Mouse (Mus musculus): ENCODE measurements around the gene Asap2. TPM values are rescaled to one million over a fixed set of nuclear protein-coding genes. Genes with fewer than 3 reads are reported as not detected.

Asap2 gene
- total and polyA plus RNA-seq, 3 experiments: 0.46 to 1.9 TPM; not detected in 1

DNA sequence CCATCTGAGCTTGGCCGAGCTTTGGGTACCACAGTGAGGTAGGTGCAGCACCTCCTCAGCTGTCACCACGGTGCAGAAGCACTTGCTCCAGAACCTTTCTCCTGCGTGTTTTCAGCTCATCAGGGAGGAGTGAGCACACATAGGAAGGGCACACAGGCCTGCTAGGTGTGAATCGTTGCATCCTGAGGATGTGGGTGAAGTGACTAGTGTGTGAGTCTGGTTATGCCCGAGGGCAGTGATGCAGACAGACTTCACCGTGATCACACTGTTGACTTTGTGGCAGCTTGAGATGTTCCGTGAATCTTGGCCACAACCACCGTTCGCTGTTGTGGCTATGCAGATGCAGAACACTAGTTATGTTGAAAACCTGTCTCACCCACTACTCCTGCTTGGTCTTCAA is 236.1 kb downstream of the Asap2 start:
- Histone ChIP-seq H3K9ac (ENCODE audit: control insufficient read depth, low read depth, low read length, poor library complexity, severe bottlenecking) (no peak overlapping the region; the same call in 1 of the 2 replicates), H3K27me3 (ENCODE audit: control insufficient read depth in 1 of 2, insufficient read depth in 2 of 2, low read length in 2 of 2) (no peaks in the 10 kb centered on the region), H3K4me3 (ENCODE audit: control insufficient read depth in 1 of 2, insufficient read depth in 1 of 2, low read depth in 2 of 2, low read length in 2 of 2) (peak overlapping the region in 1 of 2 experiments; percentile 16; a peak in 1 of 4 replicates), H3K9me3 (replicated peaks; ENCODE audit: insufficient read depth, low read length) (no peaks in the 10 kb centered on the region), H3K27ac (ENCODE audit: control insufficient read depth, low read depth, low read length) (peak overlapping the region; percentile 87), H3K79me2 (ENCODE audit: control insufficient read depth, insufficient read depth, low read length, poor library complexity) (no peaks in the 10 kb centered on the region), H3K36me3 (ENCODE audit: control insufficient read depth in 1 of 2, insufficient read depth in 2 of 2, low read length in 2 of 2) (peaks cover 0 to 4% of the 10 kb centered on the region in 2 experiments; a peak in 2 of 4 replicates), H3K4me1 (ENCODE audit: control insufficient read depth in 1 of 2, insufficient read depth in 2 of 2, low read length in 2 of 2) (peaks cover 2 to 26% of the 10 kb centered on the region in 2 experiments; a peak in 3 of 4 replicates)
- DNase-seq (ENCODE audit: low read depth, low spot score): no peak
- TF ChIP-seq ZKSCAN1 (IDR thresholded peaks at IDR 0.05; ENCODE audit: low read depth, low read length) (no peak), TCF12 (IDR thresholded peaks at IDR 0.05; ENCODE audit: low read depth, low read length) (no peak), ZNF384 (IDR thresholded peaks at IDR 0.05; ENCODE audit: low read depth, low read length) (no peak), MXI1 (IDR thresholded peaks at IDR 0.05; ENCODE audit: low read depth, low read length) (no peak), RCOR1 (IDR thresholded peaks at IDR 0.05; ENCODE audit: low read depth, low read length) (no peak)

- peaks cover 0 to 4% of the 10 kb centered on the region in 2 experiments; a peak in 2 of 4 replicates for H3K36me3 ChIP-seq (ENCODE audit: control insufficient read depth in 1 of 2, insufficient read depth in 2 of 2, low read length in 2 of 2)
- no peaks in the 10 kb centered on the region for H3K9me3 ChIP-seq (replicated peaks; ENCODE audit: insufficient read depth, low read length)
- H3K4me1 ChIP-seq (ENCODE audit: control insufficient read depth in 1 of 2, insufficient read depth in 2 of 2, low read length in 2 of 2): peaks cover 2 to 26% of the 10 kb centered on the region in 2 experiments; a peak in 3 of 4 replicates
- H3K4me3 ChIP-seq (ENCODE audit: control insufficient read depth in 1 of 2, insufficient read depth in 1 of 2, low read depth in 2 of 2, low read length in 2 of 2): peak overlapping the region in 1 of 2 experiments; percentile 35; a peak in 2 of 4 replicates
- DNase-seq (ENCODE audit: low read depth, low spot score): peak; percentile 78
- H3K9ac ChIP-seq (ENCODE audit: control insufficient read depth, low read depth, low read length, poor library complexity, severe bottlenecking): no peak overlapping the region
- H3K27me3 ChIP-seq (ENCODE audit: control insufficient read depth in 1 of 2, insufficient read depth in 2 of 2, low read length in 2 of 2): no peaks in the 10 kb centered on the region
- H3K27ac ChIP-seq (ENCODE audit: control insufficient read depth, low read depth, low read length): peak overlapping the region; percentile 87
- H3K79me2 ChIP-seq (ENCODE audit: control insufficient read depth, insufficient read depth, low read length, poor library complexity): no peaks in the 10 kb centered on the region
- peak; percentile 2; the same call in 1 of the 2 replicates for TF ChIP-seq MYC (IDR thresholded peaks at IDR 0.05; ENCODE audit: low read depth, low read length)
- TF ChIP-seq ZKSCAN1 (IDR thresholded peaks at IDR 0.05; ENCODE audit: low read depth, low read length): no peak
- TF ChIP-seq MEF2A (IDR thresholded peaks at IDR 0.05; ENCODE audit: extremely low read depth, insufficient replicate concordance, low read depth, low read length, poor library complexity, severe bottlenecking): no peak
- TF ChIP-seq MAX (IDR thresholded peaks at IDR 0.05; ENCODE audit: low read length): 0 out of 2 replicates have a peak, but pooled peaks have one; percentile 7
- TF ChIP-seq JUND (IDR thresholded peaks at IDR 0.05; ENCODE audit: low read depth, low read length): no peak
- TF ChIP-seq SMC3 (IDR thresholded peaks at IDR 0.05; ENCODE audit: low read depth, low read length): peak; percentile 49
- TF ChIP-seq ELF1 (IDR thresholded peaks at IDR 0.05; ENCODE audit: low read depth, low read length): no peak
- TF ChIP-seq TCF12 (IDR thresholded peaks at IDR 0.05; ENCODE audit: low read depth, low read length): peak; percentile 52
- no peak for TF ChIP-seq NELFE (IDR thresholded peaks at IDR 0.05; ENCODE audit: low read depth, low read length)
- TF ChIP-seq USF2 (IDR thresholded peaks at IDR 0.05; ENCODE audit: borderline replicate concordance in 1 of 2, insufficient read depth in 1 of 2, low read depth in 1 of 2, low read length in 2 of 2): no peak
- TF ChIP-seq RAD21 (IDR thresholded peaks at IDR 0.05; ENCODE audit: low read depth, low read length): peak; percentile 47
- TF ChIP-seq E2F4 (IDR thresholded peaks at IDR 0.05; ENCODE audit: borderline replicate concordance, low read depth, low read length): no peak
- TF ChIP-seq EP300 (IDR thresholded peaks at IDR 0.05; ENCODE audit: low read depth in 1 of 2, low read length in 2 of 2): peak; percentile 63 to 68
- no peak for TF ChIP-seq USF1 (IDR thresholded peaks at IDR 0.05; ENCODE audit: low read depth, low read length)
- peak; percentile 59 for TF ChIP-seq SIN3A (IDR thresholded peaks at IDR 0.05; ENCODE audit: low read length)
- TF ChIP-seq MAZ (IDR thresholded peaks at IDR 0.05; ENCODE audit: low read depth, low read length): no peak
- peak; percentile 45; the same call in 1 of the 2 replicates for TF ChIP-seq TBP (IDR thresholded peaks at IDR 0.05; ENCODE audit: low read depth, low read length)
- TF ChIP-seq ZC3H11A (IDR thresholded peaks at IDR 0.05; ENCODE audit: low read depth, low read length): peak; percentile 28; the same call in 1 of the 2 replicates
- peak in 1 of 3 experiments; percentile 52; a peak in 3 of 6 replicates for TF ChIP-seq CTCF (IDR thresholded peaks at IDR 0.05 in 2 of 3, conservative IDR thresholded peaks at IDR 0.05 in 1 of 3; ENCODE audit: control insufficient read depth in 1 of 3, insufficient read depth in 1 of 3, low read depth in 2 of 3, low read length in 3 of 3, poor library complexity in 1 of 3, severe bottlenecking in 1 of 3)
- peak; percentile 56; the same call in 1 of the 2 replicates for TF ChIP-seq ETS1 (IDR thresholded peaks at IDR 0.05; ENCODE audit: low read depth, low read length)
- TF ChIP-seq BHLHE40 (IDR thresholded peaks at IDR 0.05; ENCODE audit: borderline replicate concordance, low read depth, low read length): no peak
- no peak for TF ChIP-seq MYB (IDR thresholded peaks at IDR 0.05; ENCODE audit: low read depth, low read length)
- peak; percentile 62 for TF ChIP-seq MXI1 (IDR thresholded peaks at IDR 0.05; ENCODE audit: low read depth, low read length)
- no peak for TF ChIP-seq UBTF (IDR thresholded peaks at IDR 0.05; ENCODE audit: borderline replicate concordance, insufficient read depth, low read depth, low read length)
- peak; percentile 58; the same call in 1 of the 2 replicates for TF ChIP-seq GATA1 (IDR thresholded peaks at IDR 0.05; ENCODE audit: low read depth, low read length)
- TF ChIP-seq CHD2 (IDR thresholded peaks at IDR 0.05; ENCODE audit: low read length): no peak
Measured at GRCm38 (mm10) chr12:21227076-21227980, 237.1 kb downstream of the Asap2 start.

All from MEL (cell line).